Mouse (Mus musculus) small intestine, adult 2 months (tissue): ENCODE measurements at regions not wholly inside any gene's neighbourhood (a gene's known extent, or its start where the extent isn't known, plus 50 kb on each side); places are given as distances from the start of the nearest gene placed in this dataset.

Experiments
- H3K27ac ChIP-seq: fragments of 200-500 bp; 2 replicates; pipeline ENCODE4 v1.5.1; 2012; ENCODE audit warnings: low read depth, low read length, control low read depth, inconsistent platforms; ENCODE audit not compliant: insufficient read depth
- H3K27me3 ChIP-seq: fragments of 200-500 bp; 2 replicates; pipeline ENCODE4 v1.6.1; 2012; ENCODE audit warnings: mild to moderate bottlenecking, moderate library complexity, low read length, inconsistent platforms; ENCODE audit not compliant: control insufficient read depth, insufficient read depth
- H3K36me3 ChIP-seq: fragments of 200-500 bp; 2 replicates; pipeline ENCODE4 v1.6.1; 2012; ENCODE audit warnings: mild to moderate bottlenecking, low read length, control low read depth, inconsistent platforms; ENCODE audit not compliant: control insufficient read depth, insufficient read depth
- H3K4me1 ChIP-seq: fragments of 200-500 bp; 2 replicates; pipeline ENCODE4 v1.6.1; 2012; ENCODE audit warnings: low read length, inconsistent platforms, mixed read lengths; ENCODE audit not compliant: control insufficient read depth, insufficient read depth, insufficient read length
- H3K4me3 ChIP-seq: fragments of 200-500 bp; 2 replicates; pipeline ENCODE4 v1.5.1; 2012; ENCODE audit warnings: low read depth, mild to moderate bottlenecking, control low read depth, inconsistent platforms, low read length, moderate library complexity
- CTCF ChIP-seq: fragments of 200-500 bp; IDR thresholded peaks from 2 replicates; pipeline ENCODE4 v1.5.1; 2012; ENCODE audit warnings: low read depth, mild to moderate bottlenecking, control low read depth, inconsistent platforms, low read length, moderate library complexity, mixed read lengths; ENCODE audit not compliant: insufficient replicate concordance, insufficient read length; ENCODE audit errors: extremely low read depth
- POLR2A ChIP-seq: fragments of 200-500 bp; IDR thresholded peaks from 2 replicates; pipeline ENCODE4 v1.6.1; 2012; ENCODE audit warnings: low read depth, mild to moderate bottlenecking, control low read depth, inconsistent platforms, low read length, moderate library complexity
- WGBS: fragments of 180-500 bp; shearing (Covaris S2); methylation state at CpG from one replicate; pipeline ENCODE4 v1.1.7; 2018; 5-methylcytosine and 5-hydroxymethylcytosine counted together

DNA sequence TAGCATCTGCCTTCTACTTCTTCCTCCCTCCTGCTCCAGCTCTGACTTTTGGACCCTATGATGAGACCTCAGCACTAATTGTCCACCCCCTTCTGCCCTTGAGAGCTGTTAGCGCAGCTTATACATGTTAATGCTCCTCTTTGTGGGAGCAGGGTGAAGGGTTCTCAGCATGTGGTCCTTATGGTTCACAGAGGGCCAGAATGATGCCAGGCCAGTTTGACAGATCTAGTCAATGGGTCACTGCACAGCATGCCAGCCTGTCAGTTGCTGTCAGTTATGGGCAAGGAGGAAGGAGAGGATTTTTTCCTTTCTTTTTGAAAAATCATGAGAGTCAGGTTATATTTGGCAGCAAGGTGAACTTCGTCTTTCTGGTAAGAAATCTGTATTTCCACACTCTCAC, 68.4 kb downstream of the 4931417E11Rik start:
- H3K4me3 ChIP-seq: no peak overlapping the region
- H3K36me3 ChIP-seq: no peaks in the 10 kb centered on the region
- no peaks in the 10 kb centered on the region for H3K27me3 ChIP-seq
- H3K27ac ChIP-seq: no peak overlapping the region
- H3K4me1 ChIP-seq: no peaks in the 10 kb centered on the region
- WGBS: 74% methylated on average over 2 of the region's 2 CpGs
- TF ChIP-seq POLR2A: no peak
- no peak for TF ChIP-seq CTCF

DNA sequence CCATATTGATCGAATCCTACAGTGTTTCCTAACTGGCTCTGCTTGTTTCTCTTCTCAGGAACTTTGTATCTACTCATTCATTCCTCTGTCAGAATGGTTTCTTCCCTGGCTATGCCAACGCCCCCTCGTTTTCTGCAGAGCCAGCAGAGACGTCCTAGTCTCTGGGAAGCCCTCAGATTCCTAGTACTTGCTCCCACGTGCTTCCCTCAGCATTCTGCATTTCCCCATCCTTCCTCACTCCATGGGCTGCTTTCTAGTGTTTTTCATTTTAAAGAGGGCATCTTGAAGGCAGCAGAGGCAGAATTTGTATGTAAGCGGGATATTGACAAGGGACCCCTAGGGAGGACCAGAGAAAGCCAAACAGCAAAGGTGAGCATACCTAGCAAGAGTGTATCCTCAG, 80.2 kb downstream of the 4931417E11Rik start:
- Histone ChIP-seq H3K27ac (no peak overlapping the region), H3K27me3 (no peaks in the 10 kb centered on the region), H3K4me3 (no peak overlapping the region), H3K4me1 (no peaks in the 10 kb centered on the region), H3K36me3 (no peaks in the 10 kb centered on the region)
- 49% methylated on average over 6 of the region's 6 CpGs for WGBS
- TF ChIP-seq CTCF: no peak
- no peak for TF ChIP-seq POLR2A

DNA sequence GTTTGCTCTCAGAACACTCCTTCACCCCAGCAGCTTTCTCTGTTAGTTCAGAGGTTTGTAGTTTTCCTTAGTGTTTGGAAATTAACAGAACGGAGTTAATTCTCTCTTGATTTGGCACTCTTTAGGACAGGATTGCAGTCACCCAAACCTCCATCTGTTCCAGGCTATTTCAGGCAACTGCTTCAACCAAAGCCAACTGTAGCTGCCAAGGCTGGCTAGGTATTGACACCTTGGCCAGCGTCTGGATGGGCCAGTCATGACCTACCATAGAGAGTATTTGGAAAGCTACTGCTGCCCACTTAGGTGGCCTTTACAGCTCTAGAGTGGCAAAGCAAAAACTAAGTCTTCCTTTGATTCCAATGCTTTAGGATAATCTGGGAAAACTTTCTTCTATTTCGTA, 83.2 kb downstream of the 4931417E11Rik start:
- no peak for TF ChIP-seq CTCF
- no peak for TF ChIP-seq POLR2A
- Histone ChIP-seq H3K36me3 (no peaks in the 10 kb centered on the region), H3K4me1 (no peaks in the 10 kb centered on the region), H3K27me3 (no peaks in the 10 kb centered on the region), H3K4me3 (no peak overlapping the region), H3K27ac (no peak overlapping the region)
- 89% methylated on average over 3 of the region's 3 CpGs for WGBS

DNA sequence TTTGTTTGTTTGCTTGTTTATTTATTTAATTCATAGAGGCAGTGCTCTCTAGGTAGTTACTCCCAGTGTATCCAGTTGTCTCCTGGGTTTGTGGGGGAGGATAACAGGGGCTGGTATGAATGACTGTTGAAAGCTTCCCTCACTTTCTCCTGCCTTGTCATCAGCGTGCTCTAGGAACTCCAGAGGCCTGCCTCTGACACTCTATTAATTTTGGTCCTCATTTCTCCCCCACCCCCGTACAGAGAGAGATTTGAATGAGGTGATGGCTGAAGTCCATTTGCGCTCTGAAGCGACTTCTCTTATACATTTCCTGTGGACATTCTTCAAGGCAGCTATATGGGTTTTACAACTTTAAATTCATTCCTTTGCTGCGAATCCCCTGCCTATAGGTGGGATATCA, 89.6 kb downstream of the 4931417E11Rik start:
- no peak overlapping the region for H3K27ac ChIP-seq
- H3K36me3 ChIP-seq: no peaks in the 10 kb centered on the region
- TF ChIP-seq CTCF (no peak), POLR2A (no peak)
- no peaks in the 10 kb centered on the region for H3K27me3 ChIP-seq
- WGBS: 73% methylated on average over 5 of the region's 5 CpGs
- H3K4me1 ChIP-seq: no peaks in the 10 kb centered on the region
- no peak overlapping the region for H3K4me3 ChIP-seq

DNA sequence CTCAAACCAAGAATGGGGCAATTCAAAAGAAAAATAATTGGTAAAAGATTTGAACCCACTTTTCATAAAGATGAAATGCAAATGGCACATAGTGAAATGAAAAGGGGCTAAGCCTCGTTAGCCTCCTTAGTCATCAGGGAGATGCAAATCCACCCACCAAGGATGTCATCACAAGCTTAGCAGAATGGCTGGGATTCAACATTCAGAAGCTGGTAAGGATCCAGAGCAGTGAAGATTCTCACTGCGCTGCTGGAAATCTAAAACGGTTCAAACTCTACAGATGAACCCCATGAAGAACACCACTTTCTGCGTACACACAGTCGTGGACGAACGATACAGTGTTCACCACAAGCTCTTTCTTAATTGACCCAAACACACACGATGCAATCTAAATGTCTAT, 91.6 kb downstream of the 4931417E11Rik start:
- H3K27ac ChIP-seq: no peak overlapping the region
- TF ChIP-seq POLR2A: no peak
- TF ChIP-seq CTCF: no peak
- no peaks in the 10 kb centered on the region for H3K4me1 ChIP-seq
- WGBS: 92% methylated on average over 8 of the region's 8 CpGs
- H3K27me3 ChIP-seq: no peaks in the 10 kb centered on the region
- H3K36me3 ChIP-seq: no peaks in the 10 kb centered on the region
- no peak overlapping the region for H3K4me3 ChIP-seq

DNA sequence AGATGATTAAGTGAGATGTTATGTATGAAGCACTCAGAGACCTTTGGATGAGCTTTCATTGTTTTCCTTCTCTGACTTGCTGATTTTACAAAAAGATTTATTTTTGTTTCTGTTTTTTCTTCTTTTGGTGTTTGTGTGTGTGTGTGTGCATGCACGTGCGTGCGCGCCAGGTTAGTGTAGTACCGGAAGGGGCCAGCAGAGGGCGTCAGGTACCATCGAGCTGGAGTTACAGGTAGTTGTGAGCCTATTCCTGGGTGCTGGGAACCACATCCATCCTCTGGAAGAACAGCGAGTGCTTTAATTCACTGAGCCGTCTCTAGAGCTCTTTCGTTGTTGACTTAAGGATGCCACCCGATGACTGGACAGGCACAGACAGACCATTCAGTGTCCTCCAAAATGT, 93.2 kb downstream of the 4931417E11Rik start:
- Histone ChIP-seq H3K27me3 (no peaks in the 10 kb centered on the region), H3K4me1 (no peaks in the 10 kb centered on the region), H3K27ac (no peak overlapping the region), H3K4me3 (no peak overlapping the region), H3K36me3 (no peaks in the 10 kb centered on the region)
- no peak for TF ChIP-seq POLR2A
- peak; percentile 31; the same call in 1 of the 2 replicates for TF ChIP-seq CTCF
- 95% methylated on average over 11 of the region's 11 CpGs for WGBS

DNA sequence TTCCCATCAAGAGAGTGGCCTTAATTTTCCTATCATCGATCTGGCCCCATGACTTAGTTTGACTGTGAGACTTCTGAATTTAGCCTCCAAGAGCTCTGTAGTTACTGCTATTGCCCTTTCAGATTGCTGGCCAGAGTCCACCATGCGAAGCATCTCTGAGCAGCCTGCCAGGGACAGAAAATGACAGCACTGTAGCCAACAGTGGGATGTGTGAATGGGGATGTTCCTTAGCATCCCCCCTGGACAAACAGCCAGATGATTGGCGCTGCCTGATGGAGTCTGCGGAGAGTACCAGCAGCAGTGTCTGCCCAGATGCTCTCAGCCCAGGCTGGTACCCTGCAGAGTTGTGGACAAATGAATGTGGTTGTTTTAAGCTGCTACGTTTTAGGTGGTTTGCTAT, 96.6 kb downstream of the 4931417E11Rik start:
- 81% methylated on average over 5 of the region's 5 CpGs for WGBS
- H3K36me3 ChIP-seq: no peaks in the 10 kb centered on the region
- no peak overlapping the region for H3K27ac ChIP-seq
- no peaks in the 10 kb centered on the region for H3K4me1 ChIP-seq
- no peak overlapping the region for H3K4me3 ChIP-seq
- no peaks in the 10 kb centered on the region for H3K27me3 ChIP-seq
- TF ChIP-seq POLR2A: no peak

DNA sequence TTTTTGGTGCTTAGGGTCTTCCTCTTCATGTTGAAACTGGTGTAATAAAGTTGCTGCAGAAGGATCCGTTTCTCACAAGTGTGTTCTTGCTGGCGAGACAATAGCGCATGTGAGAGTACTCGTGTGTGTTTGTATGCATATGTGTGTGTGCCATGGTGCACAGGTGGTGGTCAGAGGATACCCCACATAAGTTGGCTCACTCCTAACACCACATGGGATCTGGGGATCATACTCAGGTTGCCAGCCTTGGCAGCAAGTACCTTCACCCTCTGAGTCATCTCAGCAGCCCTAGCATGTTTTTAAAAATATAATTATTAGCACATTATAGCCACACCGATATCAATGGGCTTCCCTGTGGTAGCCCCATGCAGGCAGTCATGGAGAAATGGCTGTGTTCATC, 97.6 kb downstream of the 4931417E11Rik start:
- Histone ChIP-seq H3K36me3 (no peaks in the 10 kb centered on the region), H3K27ac (no peak overlapping the region), H3K4me3 (no peak overlapping the region), H3K27me3 (no peaks in the 10 kb centered on the region), H3K4me1 (no peaks in the 10 kb centered on the region)
- WGBS: 85% methylated on average over 5 of the region's 5 CpGs
- TF ChIP-seq CTCF: no peak
- no peak for TF ChIP-seq POLR2A

DNA sequence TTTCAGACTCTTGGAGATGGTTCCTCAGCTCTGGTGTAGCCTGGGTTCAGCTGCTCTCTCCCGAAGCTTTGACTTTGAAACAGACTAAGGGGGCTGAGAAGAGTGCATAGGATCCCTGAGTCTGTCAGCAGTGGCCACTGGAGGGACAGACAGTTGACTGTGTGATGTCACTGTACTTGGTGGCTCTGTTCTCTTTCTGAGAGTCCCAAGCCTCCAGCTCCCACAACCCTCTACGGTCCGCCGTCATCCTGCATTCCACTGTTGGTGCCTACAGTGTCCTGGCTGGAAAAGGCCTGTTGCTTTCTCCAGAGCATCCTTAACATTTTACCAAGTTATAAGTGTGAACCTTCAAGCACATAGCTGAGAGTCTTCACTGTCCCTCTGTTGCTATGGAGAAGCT, 98.6 kb downstream of the 4931417E11Rik start:
- Histone ChIP-seq H3K27ac (no peak overlapping the region), H3K36me3 (no peaks in the 10 kb centered on the region), H3K27me3 (no peaks in the 10 kb centered on the region), H3K4me1 (no peaks in the 10 kb centered on the region), H3K4me3 (no peak overlapping the region)
- TF ChIP-seq CTCF (no peak), POLR2A (no peak)
- 93% methylated on average over 4 of the region's 4 CpGs for WGBS
